Mouse (Mus musculus) lung, adult 2 months (tissue): ENCODE measurements around the gene Olfr523. TPM values are rescaled to one million over a fixed set of nuclear protein-coding genes. Genes with fewer than 3 reads are reported as not detected.
"Not testable (repeated sequence)": the region's sequence is repeated elsewhere in the genome, so short reads cannot be mapped to it uniquely, and the experiment has no call there.

Experiments used
- DNase-seq: peaks from one replicate; pipeline ENCODE4 v3.0.0; 2022
- H3K4me1 ChIP-seq: fragments of 200-500 bp; 2 replicates; pipeline ENCODE4 v1.6.1; 2011; ENCODE audit warnings: low read length; ENCODE audit not compliant: control insufficient read depth, insufficient read depth
- H3K4me3 ChIP-seq: fragments of 200-500 bp; replicated peaks from 2 replicates; pipeline ENCODE3; 2011; ENCODE audit warnings: low read depth, mild to moderate bottlenecking, control low read depth, low read length; ENCODE audit errors: extremely low read depth
- CTCF ChIP-seq: fragments of 200-500 bp; IDR thresholded peaks from 2 replicates; pipeline ENCODE4 v1.5.1; 2011; ENCODE audit warnings: mild to moderate bottlenecking, low read length, control low read depth; ENCODE audit not compliant: insufficient read depth
- POLR2A ChIP-seq: fragments of 200-500 bp; IDR thresholded peaks from 2 replicates; pipeline ENCODE4 v1.6.1; 2011; ENCODE audit warnings: low read depth, mild to moderate bottlenecking, control low read depth, low read length, borderline replicate concordance; ENCODE audit errors: extremely low read depth
- WGBS: fragments of 180-500 bp; shearing (Covaris S2); methylation state at CpG from one replicate; pipeline ENCODE4 v1.1.7; 2018; 5-methylcytosine and 5-hydroxymethylcytosine counted together
- polyA plus RNA-seq: library from polyadenylated mRNA; depleted of rRNA; stranded (reverse); fragments of >200 nt; gene quantifications from 2 replicates; pipeline ENCODE4 v1.2.3, GENCODE M21; 2012; rRNA removed

Gene Olfr523
- not detected in 2 replicates for polyA plus RNA-seq

DNA sequence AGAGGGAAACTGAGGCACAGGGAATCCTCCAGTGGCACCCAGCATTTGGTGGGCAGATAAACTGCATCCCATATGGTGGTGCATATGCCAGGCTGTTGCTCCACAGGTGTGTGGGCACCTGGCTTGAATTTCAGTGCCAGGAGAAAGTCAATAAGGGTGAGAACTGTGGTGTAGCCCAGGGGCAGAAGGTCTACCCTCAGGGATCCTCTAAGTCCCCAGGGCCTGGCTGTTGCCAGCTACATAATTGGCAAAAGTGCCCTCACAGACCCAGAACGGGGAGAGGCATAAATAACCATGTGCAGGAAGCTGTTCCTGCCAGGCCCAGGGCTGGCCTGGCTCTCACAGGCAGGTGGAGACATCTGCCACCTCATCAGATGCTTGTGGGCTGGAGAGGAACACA lies at the start of gene Olfr523:
Gene Olfr523 (plus strand): TSS at position 282 of the 400 bp plus-strand sequence.
- Histone ChIP-seq H3K4me1 (no peaks in the 10 kb centered on the region), H3K4me3 (no peak within 1 kb of the TSS)
- DNase-seq: no peak
- 13% methylated on average over 1 of the region's 1 CpGs for WGBS
- TF ChIP-seq CTCF (no peak), POLR2A (no peak)

DNA sequence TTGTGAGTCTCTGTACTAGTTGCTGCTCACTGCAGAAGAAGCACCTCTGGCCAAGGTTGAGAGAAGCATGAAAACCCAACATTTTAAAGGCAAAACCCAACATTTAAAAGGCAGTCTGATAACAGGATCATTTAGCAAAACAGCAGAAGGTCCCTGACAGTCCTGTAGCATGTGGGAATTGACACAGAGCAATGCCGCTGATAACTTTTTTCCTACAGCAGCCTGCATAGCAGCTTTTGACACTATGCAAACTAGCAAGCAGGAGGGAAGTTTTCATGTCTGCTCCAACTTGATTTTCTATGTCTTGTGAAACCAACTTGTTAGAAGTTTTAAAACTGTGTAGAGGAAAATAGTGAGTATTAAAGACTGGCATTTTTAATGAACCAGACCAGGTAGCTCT lies 48.6 kb upstream of the Olfr523 start:
- H3K4me1 ChIP-seq: peaks cover 4% of the 10 kb centered on the region
- no peak for TF ChIP-seq POLR2A
- TF ChIP-seq CTCF: no peak
- WGBS: 82% methylated on average over 1 of the region's 1 CpGs
- no peak for DNase-seq
- H3K4me3 ChIP-seq: no peak overlapping the region

DNA sequence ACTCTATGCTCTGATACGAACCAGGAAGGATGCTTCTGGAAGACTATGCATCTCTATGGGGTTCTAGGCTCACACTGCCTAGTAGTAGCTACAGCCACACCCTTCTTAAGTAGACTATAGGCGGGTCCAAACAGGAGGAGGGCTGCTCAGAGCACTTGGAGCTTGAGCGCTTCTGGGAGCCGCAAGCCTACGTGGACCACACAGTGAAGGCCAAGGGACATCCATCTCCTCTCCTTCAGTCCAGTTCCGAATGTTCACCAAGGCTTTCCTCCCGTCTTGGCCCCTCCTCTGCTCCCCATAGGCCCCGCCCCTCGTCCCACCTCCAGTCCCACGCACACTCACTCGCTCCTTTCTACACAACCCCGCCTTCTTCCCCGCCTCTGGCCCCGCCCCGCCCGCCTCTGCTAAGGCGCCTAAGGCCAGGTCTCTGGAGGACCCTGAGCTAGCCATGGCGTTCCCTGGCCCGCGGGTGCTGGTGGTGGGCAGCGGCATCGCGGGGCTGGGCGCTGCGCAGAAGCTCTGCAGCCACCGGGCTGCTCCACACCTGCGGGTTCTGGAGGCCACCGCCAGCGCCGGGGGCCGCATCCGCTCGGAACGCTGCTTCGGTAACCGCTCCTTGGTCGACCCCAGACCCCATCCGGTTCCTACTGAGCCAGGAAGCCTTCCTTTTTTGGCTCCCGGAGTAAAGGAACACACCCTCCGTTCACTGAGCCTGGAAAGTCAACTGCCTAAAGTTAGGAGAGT lies 47.6 kb upstream of the Olfr523 start:
- DNase-seq: peak; percentile 91
- TF ChIP-seq POLR2A (peak; percentile 36; the same call in 1 of the 2 replicates), CTCF (no peak)
- WGBS: under 1% methylated on average over 40 of the region's 40 CpGs
- peak overlapping the region; percentile 70 for H3K4me3 ChIP-seq
- H3K4me1 ChIP-seq: peaks cover 4% of the 10 kb centered on the region

DNA sequence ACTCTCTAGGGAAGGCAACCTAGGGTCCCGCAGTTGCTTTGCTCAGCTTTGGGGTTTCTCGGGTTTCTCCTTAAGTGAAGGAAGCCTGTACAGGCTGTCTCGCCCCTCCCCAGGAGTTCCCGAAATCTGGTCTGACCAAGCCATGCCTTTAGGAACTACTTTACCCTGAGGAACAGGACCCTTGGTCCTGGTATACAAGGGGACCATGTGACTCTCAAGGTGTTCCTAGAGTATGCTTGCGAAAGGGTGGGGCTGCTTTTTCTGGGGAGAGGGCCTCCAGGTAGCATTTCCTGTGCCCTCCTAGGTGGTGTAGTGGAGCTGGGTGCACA lies 47.0 kb upstream of the Olfr523 start:
- TF ChIP-seq CTCF: no peak
- no peak for TF ChIP-seq POLR2A
- 8% methylated on average over 5 of the region's 5 CpGs for WGBS
- no peak for DNase-seq
- peaks cover 4% of the 10 kb centered on the region for H3K4me1 ChIP-seq
- peak overlapping the region; percentile 70 for H3K4me3 ChIP-seq

DNA sequence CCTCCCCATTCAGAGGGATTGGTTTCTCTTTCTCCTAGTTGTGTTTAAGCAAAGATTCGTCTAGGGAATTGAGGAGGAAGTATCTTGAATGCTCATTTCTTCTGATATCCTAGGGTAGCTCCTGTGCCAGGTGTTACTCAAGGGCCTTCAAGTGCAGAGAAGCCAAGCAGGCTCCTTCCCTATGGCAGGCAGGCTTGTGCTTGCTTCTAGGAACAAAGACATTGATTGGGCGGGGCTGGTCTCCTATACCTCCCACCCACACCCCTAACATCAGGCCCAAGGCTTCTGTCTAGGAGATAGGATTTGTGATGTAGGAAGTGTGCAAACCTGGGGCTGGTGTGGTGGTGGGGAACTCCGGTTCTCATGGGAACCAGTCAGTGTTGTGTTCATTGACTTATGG lies 46.1 kb upstream of the Olfr523 start:
- TF ChIP-seq POLR2A (no peak), CTCF (no peak)
- WGBS: 68% methylated on average over 3 of the region's 3 CpGs
- DNase-seq: no peak
- Histone ChIP-seq H3K4me3 (no peak overlapping the region), H3K4me1 (peaks cover 4% of the 10 kb centered on the region)

DNA sequence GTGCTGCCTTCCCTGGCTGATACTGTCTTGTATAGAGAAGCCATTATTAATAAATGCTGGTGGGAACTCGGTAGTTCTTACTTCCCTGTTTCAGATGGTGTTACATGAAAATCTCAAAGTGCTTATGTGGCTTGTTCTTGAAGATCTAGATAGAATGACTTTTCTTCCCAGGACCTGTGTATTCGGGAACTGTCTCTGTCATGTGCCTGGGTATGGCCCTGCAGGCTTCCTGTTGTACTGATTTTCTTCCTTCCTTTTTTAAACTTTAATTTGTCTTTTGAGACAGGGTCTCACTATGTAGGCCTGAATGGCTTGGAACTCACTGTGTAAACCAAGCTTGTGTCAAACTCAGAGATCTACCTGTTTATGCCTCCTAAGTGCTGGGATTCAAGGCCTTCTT lies 45.1 kb upstream of the Olfr523 start:
- DNase-seq: no peak
- WGBS: 63% methylated on average over 2 of the region's 2 CpGs
- TF ChIP-seq CTCF: no peak
- TF ChIP-seq POLR2A: no peak

DNA sequence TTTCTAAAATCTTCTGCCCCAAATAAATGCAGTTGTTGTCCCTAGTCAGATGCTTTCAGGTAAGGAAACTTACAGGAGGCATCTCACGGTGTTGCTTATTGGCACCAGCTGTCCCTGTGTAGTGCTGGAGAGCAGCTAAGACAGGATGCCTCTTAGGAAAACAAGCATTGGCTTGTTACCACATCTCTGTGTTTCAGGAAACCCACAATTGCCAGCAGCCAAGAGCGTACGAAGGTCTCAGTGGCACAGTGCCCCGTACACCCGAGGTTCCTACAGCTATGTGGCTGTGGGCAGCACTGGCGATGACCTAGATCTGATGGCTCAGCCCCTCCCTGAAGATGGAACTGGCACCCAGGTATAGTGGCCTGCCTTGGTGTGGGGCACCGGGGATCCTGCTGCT lies 40.8 kb upstream of the Olfr523 start:
- not testable (repeated sequence) for DNase-seq, H3K4me1 ChIP-seq, H3K4me3 ChIP-seq
- 83% methylated on average over 7 of the region's 7 CpGs for WGBS

More for the DNA sequence above, 45.1 kb upstream of the Olfr523 start:
- Histone ChIP-seq H3K4me1 (peaks cover 4% of the 10 kb centered on the region), H3K4me3 (no peak overlapping the region)

DNA sequence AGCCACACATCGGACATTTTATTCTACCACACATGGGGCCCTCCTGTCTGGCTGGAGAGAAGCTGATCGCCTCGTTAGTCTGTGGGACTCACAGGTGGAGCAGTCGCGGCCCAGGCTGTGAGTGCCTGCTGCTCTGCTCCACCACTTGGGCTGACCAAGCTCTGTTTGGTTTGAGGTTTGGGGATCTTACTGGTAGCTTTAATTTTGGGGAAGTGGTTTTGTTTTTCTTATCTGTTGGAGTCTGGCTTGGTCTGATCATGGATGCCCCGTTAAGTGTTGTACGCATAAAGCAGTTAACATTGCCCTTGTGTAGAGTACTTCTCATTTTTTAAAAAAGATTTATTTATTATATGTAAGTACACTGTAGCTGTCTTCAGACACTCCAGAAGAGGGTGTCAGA lies 39.0 kb upstream of the Olfr523 start:
- not testable (repeated sequence) for DNase-seq, H3K4me1 ChIP-seq, H3K4me3 ChIP-seq
- WGBS: 82% methylated on average over 7 of the region's 7 CpGs

DNA sequence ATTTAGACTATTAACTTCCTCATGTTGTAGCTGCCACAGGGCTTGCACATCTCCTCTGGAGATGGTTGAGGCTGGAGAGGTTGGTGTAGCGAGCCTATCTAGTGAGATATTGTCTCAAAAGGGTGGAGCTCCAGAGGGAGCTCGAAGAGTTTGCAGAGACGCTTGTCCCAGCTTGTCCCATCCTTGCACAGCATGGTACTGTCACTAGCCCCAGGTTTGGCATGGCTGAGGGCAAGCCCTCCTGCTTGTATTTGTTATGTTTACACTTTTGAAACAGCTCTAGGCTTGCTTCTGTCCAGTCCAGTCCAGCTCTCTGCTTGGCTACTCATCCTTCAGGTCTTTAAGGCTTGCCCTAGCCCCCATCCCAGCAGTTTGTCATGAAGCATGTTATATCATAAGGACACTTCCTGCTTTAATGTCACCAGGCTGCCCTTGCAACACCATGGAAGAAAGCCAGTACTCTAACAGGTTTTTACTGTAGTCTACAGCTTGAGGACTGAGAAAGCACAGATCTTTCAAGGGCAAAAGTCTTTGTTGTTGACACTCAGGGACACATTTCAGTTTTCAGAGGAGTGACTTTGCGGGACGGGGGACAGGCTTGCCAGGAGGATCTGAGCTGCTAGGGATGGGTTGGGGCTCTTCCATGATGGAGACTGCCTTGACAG lies 37.8 kb upstream of the Olfr523 start:
- DNase-seq: no peak
- Histone ChIP-seq H3K4me1 (peaks cover 5% of the 10 kb centered on the region; the same call in 1 of the 2 replicates), H3K4me3 (no peak overlapping the region)
- WGBS: 87% methylated on average over 5 of the region's 5 CpGs
- no peak for TF ChIP-seq CTCF
